Mouse (Mus musculus) urinary bladder, postnatal 14 days (tissue): ENCODE data around the gene 1700080E11Rik.
"Not testable (repeated sequence)": the region's sequence is repeated elsewhere in the genome, so short reads cannot be mapped to it uniquely, and the experiment has no call there.

ENCODE experiments used
- DNase-seq: peaks from one replicate; pipeline ENCODE4 v3.0.0; 2021; ENCODE audit warnings: low spot score

1700080E11Rik gene

DNA sequence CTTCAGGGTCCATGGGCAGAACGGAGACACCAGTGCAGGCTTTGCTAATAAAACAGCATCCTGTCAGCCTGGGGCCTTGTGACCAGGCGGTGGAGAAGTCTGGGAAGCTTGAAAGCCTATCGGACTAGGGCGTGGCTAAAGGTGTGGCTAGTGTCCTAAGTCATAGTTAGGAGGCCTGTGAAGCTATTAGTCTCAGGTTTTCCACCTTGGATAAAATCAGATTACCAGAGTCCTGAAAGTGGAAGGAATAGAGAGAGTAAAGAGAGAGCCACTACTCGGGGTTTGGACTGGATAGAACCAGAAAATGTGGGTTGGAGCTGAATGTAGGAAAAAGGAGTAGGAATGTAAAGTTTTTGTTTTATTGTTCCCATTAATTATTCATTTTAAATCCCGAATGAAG is at the start of gene 1700080E11Rik:
Gene 1700080E11Rik (minus strand): TSS at position 101 of the 400 bp plus-strand sequence.
- no peak for DNase-seq

DNA sequence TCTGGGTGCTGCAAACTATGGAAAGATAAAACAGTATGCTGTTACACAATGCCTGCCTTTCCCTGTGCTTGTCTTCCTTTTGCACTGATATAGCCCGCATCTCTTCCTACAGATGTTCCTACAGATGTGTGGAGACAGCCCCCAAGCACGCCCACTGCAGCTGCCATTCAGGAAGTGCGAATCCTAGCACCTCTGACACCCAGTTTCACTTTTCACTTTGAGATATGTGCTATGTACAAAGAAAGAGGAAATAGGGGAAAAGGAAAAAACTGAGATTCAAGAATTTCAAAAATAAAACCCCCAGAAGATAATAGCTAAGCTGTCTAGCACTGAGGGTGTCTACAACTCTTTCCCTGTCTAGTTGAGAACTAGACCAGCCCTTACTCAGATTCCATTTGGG is 41.8 kb upstream of the 1700080E11Rik start:
- DNase-seq = no peak

GRCm38 (mm10) chr9:105182392-105182791 is 37.5 kb upstream of the 1700080E11Rik start:
- DNase-seq = no peak

GRCm38 (mm10) chr9:105139204-105139603 is 5.7 kb downstream of the 1700080E11Rik start:
- no peak for DNase-seq

DNA sequence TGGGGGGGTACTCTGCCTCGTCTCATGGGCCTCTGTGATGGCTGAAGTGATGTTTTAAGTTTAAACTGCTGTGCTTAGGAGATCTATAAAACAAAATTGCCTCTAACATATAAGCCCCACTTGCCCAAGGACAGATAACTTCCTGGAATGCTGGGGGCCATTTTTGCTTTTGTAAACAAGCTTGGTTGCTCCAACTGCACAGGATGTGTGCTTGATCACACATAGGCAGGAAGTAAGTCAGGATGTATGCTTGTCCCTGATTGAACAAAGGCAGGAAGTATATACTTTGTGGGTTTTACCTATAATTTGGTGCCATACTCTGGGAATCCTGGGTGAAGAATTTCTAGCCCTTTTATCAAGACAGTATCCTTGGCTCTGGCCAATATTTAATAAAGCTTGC is 8.5 kb downstream of the 1700080E11Rik start:
- no peak for DNase-seq

DNA sequence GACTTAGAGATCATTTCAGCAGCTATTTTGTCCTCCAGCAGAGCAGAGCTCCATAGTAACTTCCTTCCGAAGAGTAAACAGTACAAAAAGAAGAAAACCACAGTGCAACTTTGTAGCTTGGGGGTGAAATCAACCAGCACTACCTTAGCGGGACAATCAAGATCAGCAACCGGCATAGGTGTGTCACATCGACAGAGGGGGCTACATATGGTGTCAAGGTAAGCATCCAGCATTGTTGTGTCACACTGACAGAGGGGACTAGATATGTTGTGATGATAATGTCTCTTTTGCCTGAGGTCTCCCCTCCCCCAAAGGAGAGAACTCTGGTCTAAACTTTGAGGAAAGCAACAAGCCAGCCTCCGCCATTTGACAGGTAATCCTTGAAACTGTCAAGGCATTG is 10.4 kb downstream of the 1700080E11Rik start:
- DNase-seq = no peak

GRCm38 (mm10) chr9:105132002-105132367 is 12.9 kb downstream of the 1700080E11Rik start:
- DNase-seq = no peak

- peak; percentile 92 for DNase-seq
Measured at GRCm38 (mm10) chr9:105131253-105132001, 13.5 kb downstream of the 1700080E11Rik start, which contains the start of gene Nudt16. Gene Nudt16 (minus strand): TSS chr9:105131824.

DNA sequence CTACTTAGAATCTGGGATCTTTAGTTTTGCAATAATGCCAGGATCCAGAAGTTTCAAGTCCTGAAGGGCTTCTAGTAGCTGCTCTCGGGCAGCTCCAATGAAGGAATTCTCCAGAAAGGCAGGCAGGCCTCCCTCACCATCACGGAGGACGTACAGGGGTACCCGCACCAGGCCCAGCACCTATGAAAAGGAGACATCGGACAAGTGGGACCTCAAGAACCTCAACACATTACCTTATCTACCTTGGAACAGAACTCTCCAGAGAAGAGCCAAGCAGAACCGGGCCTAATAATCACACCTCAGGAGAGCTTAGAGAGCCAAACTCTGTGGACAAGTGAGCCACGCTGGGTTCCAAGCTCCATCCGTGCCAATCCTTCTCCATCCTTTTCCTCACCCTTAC is 14.6 kb downstream of the 1700080E11Rik start:
- DNase-seq = no peak

DNA sequence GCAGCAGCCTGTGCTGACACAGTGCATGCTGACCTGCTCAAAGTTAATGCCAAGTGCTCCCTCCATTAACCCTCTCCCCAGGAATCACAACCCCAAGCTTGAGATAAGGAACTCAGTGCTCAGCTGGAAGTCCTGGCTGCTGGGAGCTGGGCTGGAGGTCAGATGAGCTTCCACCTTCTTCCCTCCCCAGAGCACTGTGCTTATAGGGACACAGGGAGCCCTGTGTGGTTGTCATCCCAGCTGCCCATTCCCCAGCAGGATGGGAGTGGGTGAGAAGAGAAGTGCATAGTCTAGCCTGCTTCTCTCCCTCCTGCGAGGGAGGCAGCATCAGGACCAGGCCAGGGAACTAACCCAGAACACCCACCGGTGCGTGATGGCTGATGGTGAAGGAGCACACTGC is 19.7 kb downstream of the 1700080E11Rik start:
- not testable (repeated sequence) for DNase-seq

GRCm38 (mm10) chr9:105103893-105104292 is 41.0 kb downstream of the 1700080E11Rik start:
- no peak for DNase-seq

GRCm38 (mm10) chr9:105101911-105102310 is 43.0 kb downstream of the 1700080E11Rik start:
- no peak for DNase-seq

DNA sequence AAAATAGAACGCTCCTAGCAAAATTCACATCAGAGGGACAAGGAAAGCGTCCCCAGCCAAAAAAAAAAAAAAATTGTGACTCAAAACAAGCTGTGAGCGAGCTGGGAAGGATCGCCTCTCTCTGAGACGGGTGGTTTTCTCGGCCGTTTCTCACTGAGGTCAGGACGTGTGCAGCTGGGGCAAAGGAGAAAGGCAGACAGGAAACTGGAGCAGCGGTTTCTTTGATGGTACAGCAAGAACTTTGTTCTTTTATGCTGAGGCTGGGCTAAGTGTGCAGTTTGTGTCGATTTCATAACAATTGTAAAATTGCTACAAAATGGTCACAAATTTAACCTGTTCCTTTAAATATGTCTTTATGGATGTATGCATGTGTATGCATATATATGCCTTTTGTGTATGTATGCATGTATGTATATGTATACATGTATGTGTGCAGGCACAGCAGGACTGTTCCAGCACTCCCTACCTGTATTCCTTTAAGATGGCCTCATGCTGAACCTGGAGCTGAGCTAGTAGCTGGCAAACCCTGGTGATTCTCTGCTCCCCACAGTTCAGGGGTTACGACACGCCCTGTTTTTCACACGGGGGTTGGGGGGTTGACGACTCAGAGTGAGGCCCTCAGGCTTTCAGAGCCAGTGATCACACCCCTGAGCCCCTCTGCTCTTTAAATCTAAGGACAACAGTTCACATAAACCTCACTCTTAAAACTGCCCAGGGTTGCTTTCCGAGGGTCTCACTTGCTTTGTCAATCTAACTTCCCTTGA is 43.9 kb downstream of the 1700080E11Rik start:
- DNase-seq = no peak
